Mouse (Mus musculus): ENCODE results near the gene Pyroxd2. TPM values are rescaled to one million over a fixed set of nuclear protein-coding genes. Genes with fewer than 3 reads are reported as not detected.
A peak's percentile ranks its signal among the peaks of the same experiment; 100 is the strongest.

The Pyroxd2 gene
- polyA plus RNA-seq, 1 experiment from 2014 or later, result 0.88 TPM

GRCm38 (mm10) chr19:42779531-42780155 is 27.1 kb upstream of the Pyroxd2 start, which contains the start of gene Hps1:
TSS of gene Hps1 (minus strand) at chr19:42779978.
- H3K9ac ChIP-seq (ENCODE audit: low read depth, low read length), result peak within 1 kb of the TSS; percentile 76
- H3K36me3 ChIP-seq (ENCODE audit: control insufficient read depth, insufficient read depth, low read length), result no peaks in the 10 kb centered on the region
- DNase-seq (ENCODE audit: low spot score) (peak; percentile 90), ATAC-seq (ENCODE audit: low FRiP score) (peak; percentile 99)
- no peaks in the 10 kb centered on the region for H3K27me3 ChIP-seq (ENCODE audit: control insufficient read depth, insufficient read depth, low read length)
- H3K4me3 ChIP-seq (ENCODE audit: low read depth, low read length), result peak within 1 kb of the TSS; percentile 52
- under 1% methylated on average over 43 of the region's 43 CpGs for WGBS
- peak within 1 kb of the TSS; percentile 75 for H3K27ac ChIP-seq (ENCODE audit: low read depth, low read length)
- H3K9me3 ChIP-seq (ENCODE audit: control insufficient read depth, low read length), result no peaks in the 10 kb centered on the region
- no peaks in the 10 kb centered on the region for H3K4me1 ChIP-seq (replicated peaks; ENCODE audit: control insufficient read depth, insufficient read depth, low read length)
- peak within 1 kb of the TSS; percentile 56 for H3K4me2 ChIP-seq (replicated peaks; ENCODE audit: low read depth, low read length)

GRCm38 (mm10) chr19:42777801-42778200 is 25.2 kb upstream of the Pyroxd2 start:
- Histone ChIP-seq H3K9ac (ENCODE audit: low read depth, low read length) (no peak overlapping the region), H3K4me3 (ENCODE audit: low read depth, low read length) (no peak overlapping the region), H3K36me3 (ENCODE audit: control insufficient read depth, insufficient read depth, low read length) (no peaks in the 10 kb centered on the region), H3K9me3 (ENCODE audit: control insufficient read depth, low read length) (no peaks in the 10 kb centered on the region), H3K4me2 (replicated peaks; ENCODE audit: low read depth, low read length) (no peak overlapping the region), H3K4me1 (replicated peaks; ENCODE audit: control insufficient read depth, insufficient read depth, low read length) (no peaks in the 10 kb centered on the region), H3K27ac (ENCODE audit: low read depth, low read length) (no peak overlapping the region), H3K27me3 (ENCODE audit: control insufficient read depth, insufficient read depth, low read length) (no peaks in the 10 kb centered on the region)
- 84% methylated on average over 5 of the region's 5 CpGs for WGBS
- DNase-seq (ENCODE audit: low spot score), result no peak
- ATAC-seq (ENCODE audit: low FRiP score), result no peak

GRCm38 (mm10) chr19:42776813-42777212 is 24.2 kb upstream of the Pyroxd2 start:
- H3K4me2 ChIP-seq (replicated peaks; ENCODE audit: low read depth, low read length), result no peak overlapping the region
- H3K4me1 ChIP-seq (replicated peaks; ENCODE audit: control insufficient read depth, insufficient read depth, low read length), result no peaks in the 10 kb centered on the region
- H3K36me3 ChIP-seq (ENCODE audit: control insufficient read depth, insufficient read depth, low read length), result no peaks in the 10 kb centered on the region
- H3K4me3 ChIP-seq (ENCODE audit: low read depth, low read length), result no peak overlapping the region
- no peak for ATAC-seq (ENCODE audit: low FRiP score)
- WGBS, result 100% methylated on average over 1 of the region's 1 CpGs
- no peak overlapping the region for H3K27ac ChIP-seq (ENCODE audit: low read depth, low read length)
- H3K27me3 ChIP-seq (ENCODE audit: control insufficient read depth, insufficient read depth, low read length), result no peaks in the 10 kb centered on the region
- DNase-seq (ENCODE audit: low spot score), result peak; percentile 39
- H3K9me3 ChIP-seq (ENCODE audit: control insufficient read depth, low read length), result no peaks in the 10 kb centered on the region
- no peak overlapping the region for H3K9ac ChIP-seq (ENCODE audit: low read depth, low read length)

GRCm38 (mm10) chr19:42770141-42770872 is 17.7 kb upstream of the Pyroxd2 start:
- Histone ChIP-seq H3K27me3 (ENCODE audit: control insufficient read depth, insufficient read depth, low read length) (no peaks in the 10 kb centered on the region), H3K9ac (ENCODE audit: low read depth, low read length) (no peak overlapping the region), H3K27ac (ENCODE audit: low read depth, low read length) (no peak overlapping the region), H3K4me3 (ENCODE audit: low read depth, low read length) (no peak overlapping the region), H3K4me1 (replicated peaks; ENCODE audit: control insufficient read depth, insufficient read depth, low read length) (0 out of 2 replicates have a peak, but pooled peaks cover 4% of the 10 kb centered on the region), H3K4me2 (replicated peaks; ENCODE audit: low read depth, low read length) (no peak overlapping the region), H3K9me3 (ENCODE audit: control insufficient read depth, low read length) (no peaks in the 10 kb centered on the region), H3K36me3 (ENCODE audit: control insufficient read depth, insufficient read depth, low read length) (no peaks in the 10 kb centered on the region)
- DNase-seq (ENCODE audit: low spot score), result no peak
- no peak for ATAC-seq (ENCODE audit: low FRiP score)
- WGBS, result 84% methylated on average over 23 of the region's 23 CpGs

GRCm38 (mm10) chr19:42769648-42770047 is 17.1 kb upstream of the Pyroxd2 start:
- Histone ChIP-seq H3K27me3 (ENCODE audit: control insufficient read depth, insufficient read depth, low read length) (no peaks in the 10 kb centered on the region), H3K9ac (ENCODE audit: low read depth, low read length) (no peak overlapping the region), H3K36me3 (ENCODE audit: control insufficient read depth, insufficient read depth, low read length) (no peaks in the 10 kb centered on the region), H3K4me3 (ENCODE audit: low read depth, low read length) (no peak overlapping the region), H3K4me1 (replicated peaks; ENCODE audit: control insufficient read depth, insufficient read depth, low read length) (0 out of 2 replicates have a peak, but pooled peaks cover 4% of the 10 kb centered on the region), H3K9me3 (ENCODE audit: control insufficient read depth, low read length) (no peaks in the 10 kb centered on the region), H3K27ac (ENCODE audit: low read depth, low read length) (no peak overlapping the region), H3K4me2 (replicated peaks; ENCODE audit: low read depth, low read length) (no peak overlapping the region)
- ATAC-seq (ENCODE audit: low FRiP score), result no peak
- DNase-seq (ENCODE audit: low spot score), result no peak
- WGBS, result 90% methylated on average over 10 of the region's 10 CpGs

- no peak overlapping the region for H3K4me2 ChIP-seq (replicated peaks; ENCODE audit: low read depth, low read length)
- 0 out of 2 replicates have a peak, but pooled peaks cover 4% of the 10 kb centered on the region for H3K4me1 ChIP-seq (replicated peaks; ENCODE audit: control insufficient read depth, insufficient read depth, low read length)
- no peak overlapping the region for H3K27ac ChIP-seq (ENCODE audit: low read depth, low read length)
- 50% methylated on average over 8 of the region's 8 CpGs for WGBS
- ATAC-seq (ENCODE audit: low FRiP score), result 0 out of 2 replicates have a peak, but pooled peaks have one; percentile 6
- no peak overlapping the region for H3K4me3 ChIP-seq (ENCODE audit: low read depth, low read length)
- no peaks in the 10 kb centered on the region for H3K9me3 ChIP-seq (ENCODE audit: control insufficient read depth, low read length)
- H3K27me3 ChIP-seq (ENCODE audit: control insufficient read depth, insufficient read depth, low read length), result no peaks in the 10 kb centered on the region
- DNase-seq (ENCODE audit: low spot score), result no peak
- no peaks in the 10 kb centered on the region for H3K36me3 ChIP-seq (ENCODE audit: control insufficient read depth, insufficient read depth, low read length)
- no peak overlapping the region for H3K9ac ChIP-seq (ENCODE audit: low read depth, low read length)
Observed at GRCm38 (mm10) chr19:42767361-42767760, 14.8 kb upstream of the Pyroxd2 start.

GRCm38 (mm10) chr19:42764398-42764797 is 11.8 kb upstream of the Pyroxd2 start:
- Histone ChIP-seq H3K27ac (ENCODE audit: low read depth, low read length) (no peak overlapping the region), H3K4me2 (replicated peaks; ENCODE audit: low read depth, low read length) (no peak overlapping the region), H3K9me3 (ENCODE audit: control insufficient read depth, low read length) (no peaks in the 10 kb centered on the region), H3K4me3 (ENCODE audit: low read depth, low read length) (no peak overlapping the region), H3K27me3 (ENCODE audit: control insufficient read depth, insufficient read depth, low read length) (no peaks in the 10 kb centered on the region), H3K4me1 (replicated peaks; ENCODE audit: control insufficient read depth, insufficient read depth, low read length) (0 out of 2 replicates have a peak, but pooled peaks cover 4% of the 10 kb centered on the region), H3K9ac (ENCODE audit: low read depth, low read length) (no peak overlapping the region), H3K36me3 (ENCODE audit: control insufficient read depth, insufficient read depth, low read length) (no peaks in the 10 kb centered on the region)
- no peak for ATAC-seq (ENCODE audit: low FRiP score)
- DNase-seq (ENCODE audit: low spot score), result no peak
- WGBS, result 84% methylated on average over 10 of the region's 10 CpGs

- 90% methylated on average over 6 of the region's 6 CpGs for WGBS
- DNase-seq (ENCODE audit: low spot score), result no peak
- Histone ChIP-seq H3K4me2 (replicated peaks; ENCODE audit: low read depth, low read length) (no peak overlapping the region), H3K4me1 (replicated peaks; ENCODE audit: control insufficient read depth, insufficient read depth, low read length) (peaks cover 10% of the 10 kb centered on the region), H3K36me3 (ENCODE audit: control insufficient read depth, insufficient read depth, low read length) (no peaks in the 10 kb centered on the region), H3K27me3 (ENCODE audit: control insufficient read depth, insufficient read depth, low read length) (no peaks in the 10 kb centered on the region), H3K4me3 (ENCODE audit: low read depth, low read length) (no peak overlapping the region), H3K27ac (ENCODE audit: low read depth, low read length) (no peak overlapping the region), H3K9me3 (ENCODE audit: control insufficient read depth, low read length) (no peaks in the 10 kb centered on the region), H3K9ac (ENCODE audit: low read depth, low read length) (no peak overlapping the region)
- ATAC-seq (ENCODE audit: low FRiP score), result no peak
Observed at GRCm38 (mm10) chr19:42756671-42757070, 4.1 kb upstream of the Pyroxd2 start.

All from hindbrain, embryonic 11.5 days (tissue).